Mouse (Mus musculus) forebrain, embryonic 13.5 days (tissue): ENCODE results near the gene Mtmr11. TPM values are rescaled to one million over a fixed set of nuclear protein-coding genes. Genes with fewer than 3 reads are reported as not detected.
"Not testable (repeated sequence)": the region's sequence is repeated elsewhere in the genome, so short reads cannot be mapped to it uniquely, and the experiment has no call there.

Experiments used
- ATAC-seq: fragments of 200-750 bp; cut with Nextera tagmentation; 2 replicates; pipeline ENCODE4 v1.8.0; 2017
- H3K27ac ChIP-seq: fragments of 300-500 bp; sonication (generic); 2 replicates; pipeline ENCODE4 v1.5.1; 2015; ENCODE audit warnings: inconsistent platforms, mild to moderate bottlenecking, moderate library complexity
- H3K27me3 ChIP-seq: fragments of 300-500 bp; sonication (generic); 2 replicates; pipeline ENCODE4 v1.6.1; 2015; ENCODE audit warnings: mild to moderate bottlenecking, inconsistent platforms
- H3K36me3 ChIP-seq: fragments of 300-500 bp; sonication (generic); 2 replicates; pipeline ENCODE4 v1.6.1; 2015; ENCODE audit warnings: mild to moderate bottlenecking, inconsistent platforms; ENCODE audit not compliant: poor library complexity, severe bottlenecking
- H3K4me1 ChIP-seq: fragments of 300-500 bp; sonication (generic); 2 replicates; pipeline ENCODE4 v1.6.1; 2015; ENCODE audit warnings: inconsistent platforms
- H3K4me2 ChIP-seq: fragments of 300-500 bp; sonication (generic); 2 replicates; pipeline ENCODE4 v1.6.1; 2015; ENCODE audit warnings: inconsistent platforms, mild to moderate bottlenecking, moderate library complexity
- H3K4me3 ChIP-seq: fragments of 300-500 bp; sonication (generic); 2 replicates; pipeline ENCODE4 v1.5.1; 2015; ENCODE audit warnings: mild to moderate bottlenecking, inconsistent platforms
- H3K9ac ChIP-seq: fragments of 300-500 bp; sonication (generic); 2 replicates; pipeline ENCODE4 v1.6.1; 2015; ENCODE audit warnings: mild to moderate bottlenecking, inconsistent platforms
- H3K9me3 ChIP-seq: fragments of 300-500 bp; sonication (generic); replicated peaks from 2 replicates; pipeline ENCODE4 v1.6.1; 2016; ENCODE audit warnings: inconsistent platforms
- WGBS: fragments of 180-500 bp; shearing (Covaris S2); methylation state at CpG from one replicate; pipeline ENCODE4 v1.1.7; 2015; 5-methylcytosine and 5-hydroxymethylcytosine counted together
- polyA plus RNA-seq: library from polyadenylated mRNA; unstranded; fragments of >200 nt; fragmentation: Nextera tagmentation; extraction: Ambion mirVana; gene quantifications from 2 replicates; pipeline ENCODE4 v1.2.1, GENCODE M21; 2015

Mtmr11 gene
- polyA plus RNA-seq, 1 experiment from 2014 or later: 12.9 TPM

GRCm38 (mm10) chr3:96174042-96174441 lies 12.2 kb downstream of the Mtmr11 start:
- not testable (repeated sequence) for H3K9me3 ChIP-seq, H3K27ac ChIP-seq, ATAC-seq, H3K9ac ChIP-seq, H3K27me3 ChIP-seq
- H3K4me3 ChIP-seq: peak overlapping the region; percentile 20; the same call in 1 of the 2 replicates
- H3K36me3 ChIP-seq: peaks cover 49% of the 10 kb centered on the region
- peaks cover 38% of the 10 kb centered on the region for H3K4me1 ChIP-seq
- 91% methylated on average over 4 of the region's 4 CpGs for WGBS
- peak overlapping the region; percentile 99 for H3K4me2 ChIP-seq

- ATAC-seq: no peak
Measured at GRCm38 (mm10) chr3:96175251-96175650, 13.4 kb downstream of the Mtmr11 start.

GRCm38 (mm10) chr3:96178427-96178826 lies 16.6 kb downstream of the Mtmr11 start:
- no peak overlapping the region for H3K4me2 ChIP-seq
- H3K9ac ChIP-seq: no peak overlapping the region
- peaks cover 39% of the 10 kb centered on the region for H3K4me1 ChIP-seq
- no peaks in the 10 kb centered on the region for H3K27me3 ChIP-seq
- H3K36me3 ChIP-seq: peaks cover 49% of the 10 kb centered on the region
- WGBS: 97% methylated on average over 4 of the region's 4 CpGs
- H3K4me3 ChIP-seq: no peak overlapping the region
- ATAC-seq: no peak
- H3K27ac ChIP-seq: no peak overlapping the region
- no peaks in the 10 kb centered on the region for H3K9me3 ChIP-seq

More at GRCm38 (mm10) chr3:96175251-96175650, 13.4 kb downstream of the Mtmr11 start:
- WGBS: 96% methylated on average over 6 of the region's 6 CpGs
- Histone ChIP-seq H3K9ac (no peak overlapping the region), H3K4me3 (no peak overlapping the region), H3K36me3 (peaks cover 49% of the 10 kb centered on the region), H3K4me2 (no peak overlapping the region), H3K4me1 (peaks cover 40% of the 10 kb centered on the region), H3K27ac (no peak overlapping the region), H3K27me3 (no peaks in the 10 kb centered on the region), H3K9me3 (no peaks in the 10 kb centered on the region)

- no peaks in the 10 kb centered on the region for H3K27me3 ChIP-seq
- peaks cover 48% of the 10 kb centered on the region for H3K36me3 ChIP-seq
- no peak overlapping the region for H3K9ac ChIP-seq
- H3K27ac ChIP-seq: no peak overlapping the region
- no peak overlapping the region for H3K4me3 ChIP-seq
- peaks cover 35% of the 10 kb centered on the region for H3K4me1 ChIP-seq
- H3K4me2 ChIP-seq: no peak overlapping the region
- 91% methylated on average over 2 of the region's 2 CpGs for WGBS
- H3K9me3 ChIP-seq: no peaks in the 10 kb centered on the region
- ATAC-seq: no peak
Measured at GRCm38 (mm10) chr3:96178902-96179301, 17.1 kb downstream of the Mtmr11 start.

GRCm38 (mm10) chr3:96179531-96179930 lies 17.7 kb downstream of the Mtmr11 start:
- no peak for ATAC-seq
- H3K4me3 ChIP-seq: no peak overlapping the region
- no peaks in the 10 kb centered on the region for H3K27me3 ChIP-seq
- WGBS: 66% methylated on average over 4 of the region's 4 CpGs
- H3K4me1 ChIP-seq: peaks cover 28% of the 10 kb centered on the region
- H3K36me3 ChIP-seq: peaks cover 41% of the 10 kb centered on the region
- H3K27ac ChIP-seq: no peak overlapping the region
- no peak overlapping the region for H3K4me2 ChIP-seq
- H3K9ac ChIP-seq: no peak overlapping the region
- H3K9me3 ChIP-seq: no peaks in the 10 kb centered on the region

- H3K27me3 ChIP-seq: no peaks in the 10 kb centered on the region
- peak; percentile 74 for ATAC-seq
- H3K27ac ChIP-seq: peak within 1 kb of the TSS; percentile 61
- H3K4me1 ChIP-seq: peaks cover 23% of the 10 kb centered on the region
- H3K9me3 ChIP-seq: no peaks in the 10 kb centered on the region
- H3K4me3 ChIP-seq: peak within 1 kb of the TSS; percentile 59
- H3K36me3 ChIP-seq: peaks cover 35% of the 10 kb centered on the region
- peak within 1 kb of the TSS; percentile 84 for H3K9ac ChIP-seq
- WGBS: 0% methylated on average over 11 of the region's 23 CpGs
- H3K4me2 ChIP-seq: peak within 1 kb of the TSS; percentile 78
Measured at GRCm38 (mm10) chr3:96180727-96181477, 19.1 kb downstream of the Mtmr11 start, which contains the start of gene Sv2a. Sv2a (plus strand) TSS chr3:96181151.

- Histone ChIP-seq H3K27ac (0 out of 2 replicates have a peak overlapping the region, but pooled peaks have one; percentile 48), H3K36me3 (peaks cover 27% of the 10 kb centered on the region), H3K4me3 (peak overlapping the region; percentile 59), H3K9me3 (no peaks in the 10 kb centered on the region), H3K4me2 (peak overlapping the region; percentile 78), H3K9ac (peak overlapping the region; percentile 84), H3K4me1 (peaks cover 23% of the 10 kb centered on the region), H3K27me3 (no peaks in the 10 kb centered on the region)
- peak; percentile 39; the same call in 1 of the 2 replicates for ATAC-seq
- WGBS: 43% methylated on average over 12 of the region's 12 CpGs
Measured at GRCm38 (mm10) chr3:96181510-96182381, 19.9 kb downstream of the Mtmr11 start.

- ATAC-seq: no peak
- Histone ChIP-seq H3K27ac (0 out of 2 replicates have a peak overlapping the region, but pooled peaks have one; percentile 48), H3K9ac (peak overlapping the region; percentile 84), H3K27me3 (no peaks in the 10 kb centered on the region), H3K36me3 (peaks cover 26% of the 10 kb centered on the region), H3K4me2 (peak overlapping the region; percentile 78), H3K9me3 (no peaks in the 10 kb centered on the region), H3K4me1 (peaks cover 23% of the 10 kb centered on the region), H3K4me3 (peak overlapping the region; percentile 59)
- 26% methylated on average over 4 of the region's 4 CpGs for WGBS
Measured at GRCm38 (mm10) chr3:96182382-96182776, 20.6 kb downstream of the Mtmr11 start.

GRCm38 (mm10) chr3:96192977-96193376 lies 31.2 kb downstream of the Mtmr11 start:
- Histone ChIP-seq H3K4me1 (peaks cover 12% of the 10 kb centered on the region), H3K36me3 (peaks cover 45% of the 10 kb centered on the region), H3K9ac (0 out of 2 replicates have a peak overlapping the region, but pooled peaks have one; percentile 6), H3K4me2 (no peak overlapping the region), H3K27me3 (no peaks in the 10 kb centered on the region), H3K4me3 (no peak overlapping the region), H3K27ac (no peak overlapping the region), H3K9me3 (no peaks in the 10 kb centered on the region)
- WGBS: 67% methylated on average over 12 of the region's 12 CpGs
- no peak for ATAC-seq

- WGBS: 94% methylated on average over 10 of the region's 10 CpGs
- H3K27me3 ChIP-seq: no peaks in the 10 kb centered on the region
- H3K27ac ChIP-seq: no peak overlapping the region
- no peak overlapping the region for H3K9ac ChIP-seq
- no peak overlapping the region for H3K4me3 ChIP-seq
- no peak overlapping the region for H3K4me2 ChIP-seq
- no peak for ATAC-seq
- peaks cover 31% of the 10 kb centered on the region for H3K36me3 ChIP-seq
- H3K4me1 ChIP-seq: peaks cover 15% of the 10 kb centered on the region
- H3K9me3 ChIP-seq: no peaks in the 10 kb centered on the region
Measured at GRCm38 (mm10) chr3:96194966-96195365, 33.2 kb downstream of the Mtmr11 start.

- Histone ChIP-seq H3K9me3 (no peaks in the 10 kb centered on the region), H3K4me2 (peak overlapping the region; percentile 97), H3K27me3 (no peaks in the 10 kb centered on the region), H3K9ac (no peak overlapping the region), H3K36me3 (peaks cover 23% of the 10 kb centered on the region), H3K4me3 (no peak overlapping the region), H3K4me1 (peaks cover 15% of the 10 kb centered on the region), H3K27ac (no peak overlapping the region)
- WGBS: 91% methylated on average over 11 of the region's 11 CpGs
- ATAC-seq: no peak
Measured at GRCm38 (mm10) chr3:96195616-96196313, 34.0 kb downstream of the Mtmr11 start.
